Mouse (Mus musculus) small intestine, adult 2 months (tissue): ENCODE data around the gene Abca5.

Experiments
- CTCF ChIP-seq: fragments of 200-500 bp; IDR thresholded peaks from 2 replicates; pipeline ENCODE4 v1.5.1; 2012; ENCODE audit warnings: low read depth, mild to moderate bottlenecking, control low read depth, inconsistent platforms, low read length, moderate library complexity, mixed read lengths; ENCODE audit not compliant: insufficient replicate concordance, insufficient read length; ENCODE audit errors: extremely low read depth
- POLR2A ChIP-seq: fragments of 200-500 bp; IDR thresholded peaks from 2 replicates; pipeline ENCODE4 v1.6.1; 2012; ENCODE audit warnings: low read depth, mild to moderate bottlenecking, control low read depth, inconsistent platforms, low read length, moderate library complexity

DNA sequence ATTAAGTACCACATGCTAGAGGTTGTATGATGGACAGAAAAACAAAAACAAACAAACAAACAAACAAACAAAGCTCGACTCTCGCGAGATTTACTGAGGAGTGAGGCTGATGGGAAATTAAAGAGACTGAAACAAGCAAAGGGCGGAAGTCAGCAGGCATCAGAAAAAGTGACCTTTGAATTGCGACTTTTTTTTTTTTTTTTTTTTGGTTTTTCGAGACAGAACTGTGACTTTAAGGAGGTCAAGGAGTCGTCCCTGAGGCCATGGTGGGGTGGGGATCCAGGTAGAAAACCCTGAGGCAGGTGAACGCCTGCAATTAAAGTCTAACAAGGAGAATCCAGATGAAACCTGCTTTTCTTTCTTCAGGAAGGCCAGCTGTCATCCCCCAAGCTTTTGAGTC lies 34.3 kb upstream of the Abca5 start:
- no peak for TF ChIP-seq POLR2A
- no peak for TF ChIP-seq CTCF
